Mouse (Mus musculus): Measurements from ENCODE around the gene Bmi1.

DNA sequence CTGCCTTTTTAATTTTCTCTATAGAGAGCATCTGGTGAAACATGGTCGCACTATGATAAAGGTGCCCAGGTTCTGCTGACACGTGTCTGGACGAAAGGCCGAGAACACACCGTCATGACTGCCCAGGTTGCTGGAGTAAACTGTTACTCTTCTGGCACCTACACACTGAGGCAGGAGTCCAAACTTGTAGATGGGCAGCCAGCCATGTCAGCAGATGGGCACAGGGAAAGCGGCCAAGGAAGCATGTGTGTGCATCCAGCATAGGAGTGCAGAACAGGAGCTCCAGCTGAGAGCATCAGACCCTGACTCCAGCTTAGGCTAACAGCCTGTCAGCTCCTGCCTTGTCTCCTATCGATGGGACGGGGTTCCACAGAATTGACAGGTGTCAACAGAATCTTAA is 41.8 kb upstream of the Bmi1 start:
- TF ChIP-seq POLR2A (IDR thresholded peaks at IDR 0.05; ENCODE audit: low read depth, low read length): no peak
- no peak for TF ChIP-seq CTCF (conservative IDR thresholded peaks at IDR 0.05; ENCODE audit: insufficient read depth, insufficient read length, low read depth, low read length)
